Mouse (Mus musculus): Measurements from ENCODE around the gene S100a1. TPM values are rescaled to one million over a fixed set of nuclear protein-coding genes. Genes with fewer than 3 reads are reported as not detected.

The S100a1 gene
- polyA plus RNA-seq, 1 experiment: 240 TPM

DNA sequence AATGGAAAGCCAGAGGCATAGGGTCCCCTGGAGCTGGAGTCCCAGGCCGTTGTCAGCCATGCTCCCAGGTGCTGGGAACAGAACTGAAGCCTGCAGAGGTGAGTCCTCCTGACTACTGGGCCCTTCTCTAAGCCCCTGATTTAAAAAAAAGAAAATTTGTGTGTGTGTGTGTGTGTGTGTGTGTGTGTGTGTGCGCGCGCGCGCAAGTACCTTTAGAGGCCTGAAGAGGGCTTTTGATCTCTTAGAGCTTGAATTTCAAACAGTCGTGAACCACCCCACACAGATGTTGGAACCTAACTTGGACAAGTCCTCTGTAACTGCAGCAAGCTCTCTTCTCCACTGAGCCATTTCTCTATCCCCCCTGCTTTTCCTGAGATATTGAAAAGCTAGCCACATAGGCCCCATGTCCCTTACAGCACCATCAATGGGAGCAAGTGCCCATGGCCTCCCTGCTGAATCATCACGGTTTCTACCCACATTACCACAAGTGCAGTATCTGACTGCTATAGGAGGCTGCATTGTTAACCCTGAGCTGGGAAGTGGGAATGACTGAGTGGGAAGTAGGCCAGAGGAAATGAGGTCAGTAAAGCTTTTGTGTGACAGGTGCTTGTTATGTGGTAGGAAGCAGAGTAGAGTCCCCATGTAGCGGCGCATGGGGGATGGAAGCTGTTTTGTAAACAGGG is 46.4 kb downstream of the S100a1 start:
- TF ChIP-seq CTCF (IDR thresholded peaks at IDR 0.05; ENCODE audit: borderline replicate concordance, insufficient read depth, low read depth, low read length) (no peak), POLR2A (IDR thresholded peaks at IDR 0.05; ENCODE audit: borderline replicate concordance, insufficient read depth, low read length) (no peak)
- WGBS: 92% methylated on average over 10 of the region's 10 CpGs
- Histone ChIP-seq H3K27ac (ENCODE audit: insufficient read depth, low read length) (no peak overlapping the region), H3K4me3 (replicated peaks; ENCODE audit: insufficient read depth, low read depth, low read length) (no peak overlapping the region), H3K4me1 (ENCODE audit: control insufficient read depth, insufficient read depth, low read length) (no peaks in the 10 kb centered on the region), H3K27me3 (ENCODE audit: control insufficient read depth, insufficient read depth, low read length) (peaks cover 3% of the 10 kb centered on the region; the same call in 1 of the 2 replicates)
- no peak for DNase-seq

DNA sequence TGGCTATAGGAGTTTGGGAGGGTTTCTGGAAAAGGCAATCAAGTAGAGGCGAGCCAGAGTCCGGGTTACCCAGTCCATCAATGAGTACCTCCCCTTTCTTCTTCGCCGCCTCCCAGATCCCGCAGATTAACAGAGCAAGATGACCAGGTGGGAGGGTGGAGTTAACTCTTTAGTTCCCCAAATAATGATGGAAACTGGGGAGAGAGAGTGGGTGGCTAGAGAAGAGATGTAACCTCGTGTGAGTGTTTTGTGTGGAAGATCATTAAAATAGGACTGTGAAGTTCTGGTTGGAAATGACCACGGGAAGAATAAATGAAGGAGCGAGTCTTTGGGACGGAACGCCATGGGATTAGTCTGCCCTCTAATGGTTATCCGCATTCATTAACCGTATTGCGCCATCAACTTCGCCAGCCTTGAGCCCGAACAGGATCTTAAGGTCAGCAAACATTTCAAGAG is 47.9 kb downstream of the S100a1 start:
- peak; percentile 74 for TF ChIP-seq CTCF (IDR thresholded peaks at IDR 0.05; ENCODE audit: borderline replicate concordance, insufficient read depth, low read depth, low read length)
- TF ChIP-seq POLR2A (IDR thresholded peaks at IDR 0.05; ENCODE audit: borderline replicate concordance, insufficient read depth, low read length): no peak
- peak; percentile 64 to 67 for DNase-seq
- Histone ChIP-seq H3K4me1 (ENCODE audit: control insufficient read depth, insufficient read depth, low read length) (no peaks in the 10 kb centered on the region), H3K4me3 (replicated peaks; ENCODE audit: insufficient read depth, low read depth, low read length) (peak overlapping the region; percentile 60), H3K27ac (ENCODE audit: insufficient read depth, low read length) (no peak overlapping the region), H3K27me3 (ENCODE audit: control insufficient read depth, insufficient read depth, low read length) (peaks cover 3% of the 10 kb centered on the region; the same call in 1 of the 2 replicates)
- WGBS: under 1% methylated on average over 15 of the region's 15 CpGs

DNA sequence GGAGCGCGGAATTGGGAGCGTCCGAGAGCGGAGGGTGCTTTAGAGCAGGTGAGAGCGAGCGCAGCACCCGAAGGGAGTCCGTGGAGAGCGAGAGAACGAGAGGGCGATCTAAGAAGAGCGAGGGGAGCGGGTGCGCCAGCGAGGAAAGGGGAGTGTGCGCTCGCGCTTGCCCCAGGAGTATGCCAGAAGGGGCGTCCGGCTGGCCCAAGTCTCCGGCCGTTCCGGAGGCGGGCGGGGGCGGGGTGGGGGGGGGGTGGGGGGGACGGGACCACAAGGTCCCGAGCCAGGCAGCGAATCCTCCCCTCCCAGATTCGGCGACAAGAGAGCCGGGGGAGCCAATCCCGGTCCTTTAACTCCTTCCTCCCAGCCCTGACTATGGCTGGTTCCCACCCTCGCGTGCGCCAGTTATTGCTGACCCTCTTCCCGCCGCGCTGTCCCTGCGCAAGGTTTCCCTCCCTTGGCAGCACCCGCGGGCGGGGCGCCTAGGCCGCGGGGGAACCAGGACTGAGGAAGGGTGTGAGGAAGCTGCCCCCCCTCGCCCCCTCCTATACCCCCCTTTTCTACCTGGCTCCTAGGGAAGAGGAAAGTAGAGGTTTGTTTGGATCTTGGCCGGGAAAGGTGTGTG is 48.4 kb downstream of the S100a1 start, which contains the start of gene Npr1:
Gene Npr1 (minus strand): TSS at position 181 of the 625 bp plus-strand sequence.
- Histone ChIP-seq H3K4me1 (ENCODE audit: control insufficient read depth, insufficient read depth, low read length) (no peaks in the 10 kb centered on the region), H3K27ac (ENCODE audit: insufficient read depth, low read length) (no peak within 1 kb of the TSS), H3K4me3 (replicated peaks; ENCODE audit: insufficient read depth, low read depth, low read length) (peak within 1 kb of the TSS; percentile 60), H3K27me3 (ENCODE audit: control insufficient read depth, insufficient read depth, low read length) (peaks cover 3% of the 10 kb centered on the region; the same call in 1 of the 2 replicates)
- under 1% methylated on average over 33 of the region's 49 CpGs for WGBS
- DNase-seq: peak in 1 of 2 experiments; percentile 18
- TF ChIP-seq POLR2A (IDR thresholded peaks at IDR 0.05; ENCODE audit: borderline replicate concordance, insufficient read depth, low read length) (no peak), CTCF (IDR thresholded peaks at IDR 0.05; ENCODE audit: borderline replicate concordance, insufficient read depth, low read depth, low read length) (no peak)

DNA sequence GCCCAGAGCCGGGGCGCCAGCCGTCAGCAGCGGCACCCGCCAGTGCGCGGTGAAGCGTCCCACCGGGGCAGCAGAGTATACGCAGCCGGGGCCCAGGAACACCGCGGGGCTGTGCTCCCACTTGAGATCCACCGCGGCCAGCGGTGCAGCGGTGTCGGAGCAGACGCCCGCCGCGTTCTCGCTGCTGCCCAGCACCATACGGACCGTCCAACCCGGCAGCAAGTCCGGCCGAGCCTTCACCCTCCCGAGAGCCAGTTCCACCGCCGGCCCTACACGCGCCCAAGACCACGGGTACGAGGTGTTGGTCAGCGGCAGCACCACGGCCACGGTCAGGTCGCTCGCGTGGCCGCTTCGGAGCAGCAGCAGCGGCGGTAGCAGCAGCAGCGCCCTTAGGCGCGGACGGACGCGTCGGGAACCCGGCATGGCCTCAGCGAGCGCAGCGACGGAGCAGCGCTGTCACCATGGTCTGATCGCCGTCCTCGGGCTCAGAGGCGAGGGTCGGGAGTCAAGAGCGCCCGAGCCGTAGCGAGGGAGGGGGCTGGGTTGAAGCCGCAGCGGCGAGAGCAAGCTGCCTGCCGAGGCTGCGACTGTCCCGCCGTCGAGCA is 49.0 kb downstream of the S100a1 start:
- no peak overlapping the region for H3K27ac ChIP-seq (ENCODE audit: insufficient read depth, low read length)
- peak in 1 of 2 experiments; percentile 30 for DNase-seq
- TF ChIP-seq POLR2A (IDR thresholded peaks at IDR 0.05; ENCODE audit: borderline replicate concordance, insufficient read depth, low read length) (no peak), CTCF (IDR thresholded peaks at IDR 0.05; ENCODE audit: borderline replicate concordance, insufficient read depth, low read depth, low read length) (no peak)
- peaks cover 3% of the 10 kb centered on the region; the same call in 1 of the 2 replicates for H3K27me3 ChIP-seq (ENCODE audit: control insufficient read depth, insufficient read depth, low read length)
- peak overlapping the region; percentile 41 for H3K4me3 ChIP-seq (replicated peaks; ENCODE audit: insufficient read depth, low read depth, low read length)
- WGBS: 1% methylated on average over 75 of the region's 75 CpGs
- H3K4me1 ChIP-seq (ENCODE audit: control insufficient read depth, insufficient read depth, low read length): no peaks in the 10 kb centered on the region

DNA sequence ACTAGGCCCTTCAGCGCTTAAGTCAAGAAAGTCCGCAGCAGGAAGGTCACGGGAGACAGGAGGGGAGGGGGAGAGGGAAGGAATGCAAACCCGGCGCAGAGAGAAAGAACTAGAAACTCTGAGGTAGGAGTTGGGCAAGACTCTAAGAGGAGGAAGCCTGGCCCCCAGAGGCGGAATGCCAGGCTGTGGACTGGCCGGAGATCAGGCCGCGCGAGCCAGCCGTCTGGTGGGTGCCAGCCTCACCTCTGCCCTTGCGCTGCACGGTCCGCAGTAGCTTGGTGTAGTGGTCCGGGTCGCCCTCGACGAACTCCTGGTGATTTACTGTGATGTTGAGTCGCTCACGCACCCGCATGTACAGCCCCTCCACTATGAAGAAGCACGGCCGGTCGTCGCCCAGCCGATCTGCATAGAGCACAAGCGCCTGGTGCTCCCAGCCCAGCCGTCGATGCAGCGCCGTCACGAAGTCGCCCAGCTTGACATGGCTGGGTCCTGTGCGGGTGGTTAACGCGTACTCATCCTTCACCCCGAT is 49.6 kb downstream of the S100a1 start:
- no peak for TF ChIP-seq POLR2A (IDR thresholded peaks at IDR 0.05; ENCODE audit: borderline replicate concordance, insufficient read depth, low read length)
- TF ChIP-seq CTCF (IDR thresholded peaks at IDR 0.05; ENCODE audit: borderline replicate concordance, insufficient read depth, low read depth, low read length): no peak
- Histone ChIP-seq H3K4me3 (replicated peaks; ENCODE audit: insufficient read depth, low read depth, low read length) (no peak overlapping the region), H3K27me3 (ENCODE audit: control insufficient read depth, insufficient read depth, low read length) (peaks cover 3% of the 10 kb centered on the region; the same call in 1 of the 2 replicates), H3K4me1 (ENCODE audit: control insufficient read depth, insufficient read depth, low read length) (no peaks in the 10 kb centered on the region), H3K27ac (ENCODE audit: insufficient read depth, low read length) (no peak overlapping the region)
- no peak for DNase-seq
- WGBS: 20% methylated on average over 37 of the region's 37 CpGs

DNA sequence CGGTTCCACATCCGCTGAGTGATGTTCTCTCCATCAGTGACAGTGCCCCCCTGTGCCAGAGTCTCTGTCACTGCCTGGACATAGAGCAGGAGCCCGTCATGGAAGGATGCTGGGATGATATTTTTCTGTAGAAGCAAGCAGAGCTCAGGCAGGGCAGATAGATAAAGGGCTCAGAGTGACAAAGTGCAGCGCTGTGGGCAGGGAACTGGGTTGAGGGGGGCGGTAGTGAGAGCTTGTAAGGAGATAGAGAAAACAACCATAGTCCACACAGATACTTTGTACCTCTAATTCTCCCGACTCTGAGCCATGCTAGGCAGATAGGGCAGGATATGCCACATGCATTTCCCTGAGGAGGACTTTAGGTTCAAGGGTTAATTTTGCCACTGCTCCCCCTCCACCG is 51.6 kb downstream of the S100a1 start:
- WGBS: 41% methylated on average over 7 of the region's 7 CpGs
- Histone ChIP-seq H3K27ac (ENCODE audit: insufficient read depth, low read length) (no peak overlapping the region), H3K27me3 (ENCODE audit: control insufficient read depth, insufficient read depth, low read length) (peaks cover 3% of the 10 kb centered on the region; the same call in 1 of the 2 replicates), H3K4me3 (replicated peaks; ENCODE audit: insufficient read depth, low read depth, low read length) (no peak overlapping the region), H3K4me1 (ENCODE audit: control insufficient read depth, insufficient read depth, low read length) (no peaks in the 10 kb centered on the region)
- DNase-seq: no peak
- TF ChIP-seq CTCF (IDR thresholded peaks at IDR 0.05; ENCODE audit: borderline replicate concordance, insufficient read depth, low read depth, low read length): no peak
- TF ChIP-seq POLR2A (IDR thresholded peaks at IDR 0.05; ENCODE audit: borderline replicate concordance, insufficient read depth, low read length): no peak

DNA sequence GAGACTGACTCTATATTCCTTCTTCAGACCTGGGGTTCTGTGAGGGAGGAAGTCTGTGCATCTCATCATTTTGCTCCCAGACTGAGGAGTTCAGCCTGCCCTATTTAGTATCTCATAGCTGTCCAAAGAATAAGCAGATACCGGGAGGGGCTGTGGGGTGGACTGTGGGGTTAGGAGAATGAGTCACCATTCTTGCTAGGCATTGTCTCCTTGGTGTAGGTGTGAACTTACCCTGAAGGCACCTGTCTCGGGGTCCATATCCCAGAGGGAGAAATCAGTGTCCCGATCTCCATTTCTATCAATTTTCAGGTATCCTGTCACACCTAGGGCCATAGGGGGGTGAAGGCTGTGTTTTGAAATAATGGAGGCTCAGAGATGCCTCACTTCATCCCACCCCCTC is 52.3 kb downstream of the S100a1 start:
- H3K4me3 ChIP-seq (replicated peaks; ENCODE audit: insufficient read depth, low read depth, low read length): no peak overlapping the region
- H3K27me3 ChIP-seq (ENCODE audit: control insufficient read depth, insufficient read depth, low read length): peaks cover 3% of the 10 kb centered on the region; the same call in 1 of the 2 replicates
- DNase-seq: no peak
- TF ChIP-seq POLR2A (IDR thresholded peaks at IDR 0.05; ENCODE audit: borderline replicate concordance, insufficient read depth, low read length) (no peak), CTCF (IDR thresholded peaks at IDR 0.05; ENCODE audit: borderline replicate concordance, insufficient read depth, low read depth, low read length) (no peak)
- 95% methylated on average over 3 of the region's 3 CpGs for WGBS
- no peak overlapping the region for H3K27ac ChIP-seq (ENCODE audit: insufficient read depth, low read length)
- H3K4me1 ChIP-seq (ENCODE audit: control insufficient read depth, insufficient read depth, low read length): no peaks in the 10 kb centered on the region

Other genes with a start within 250 kb of the S100a1 start
- 65.4 and 77.0 TPM in 2 replicates for gene Dennd4b, start 249.2 kb downstream of the S100a1 start, polyA plus RNA-seq (2012; rRNA removed)
- 33.3 and 40.7 TPM in 2 replicates for gene Gatad2b, start 221.2 kb downstream of the S100a1 start, polyA plus RNA-seq (2012; rRNA removed)
- 6.1 and 7.1 TPM in 2 replicates for gene Slc27a3, start 124.5 kb downstream of the S100a1 start, polyA plus RNA-seq (2012; rRNA removed)
- 48.5 and 51.4 TPM in 2 replicates for gene Ints3, start 80.8 kb downstream of the S100a1 start, polyA plus RNA-seq (2012; rRNA removed)
- gene Npr1, start 48.5 kb downstream of the S100a1 start, polyA plus RNA-seq (2012; rRNA removed): 16.1 TPM in 2 replicates
- 98.7 and 107 TPM in 2 replicates for gene Ilf2, start 38.3 kb downstream of the S100a1 start, polyA plus RNA-seq (2012; rRNA removed)
- gene Snapin, start 23.4 kb downstream of the S100a1 start, polyA plus RNA-seq (2012; rRNA removed): 77.6 and 82.4 TPM in 2 replicates
- gene Chtop, start 4.9 kb downstream of the S100a1 start, polyA plus RNA-seq (2012; rRNA removed): 148 and 151 TPM in 2 replicates
- gene S100a13, start within 50 bp of the S100a1 start, polyA plus RNA-seq (2012; rRNA removed): 57.9 and 66.1 TPM in 2 replicates
- not detected in 2 replicates for gene S100a14, start 12.5 kb upstream of the S100a1 start, polyA plus RNA-seq (2012; rRNA removed)
- gene S100a16, start 22.9 kb upstream of the S100a1 start, polyA plus RNA-seq (2012; rRNA removed): 137 and 149 TPM in 2 replicates
- gene S100a3, start 46.2 kb upstream of the S100a1 start, polyA plus RNA-seq (2012; rRNA removed): 0.86 and 1.3 TPM in 2 replicates
- not detected in 2 replicates for gene S100a2, start 75.9 kb upstream of the S100a1 start, polyA plus RNA-seq (2012; rRNA removed)
- gene Gm42674, start 87.5 kb upstream of the S100a1 start, polyA plus RNA-seq (2012; rRNA removed): not detected in 2 replicates
- 2.7 and 4.1 TPM in 2 replicates for gene S100a4, start 89.4 kb upstream of the S100a1 start, polyA plus RNA-seq (2012; rRNA removed)
- gene S100a5, start 94.1 kb upstream of the S100a1 start, polyA plus RNA-seq (2012; rRNA removed): not detected in 2 replicates
- 32.0 and 36.0 TPM in 2 replicates for gene S100a6, start 98.5 kb upstream of the S100a1 start, polyA plus RNA-seq (2012; rRNA removed)
- gene S100a7a, start 139.6 kb upstream of the S100a1 start, polyA plus RNA-seq (2012; rRNA removed): 0.31 and 0.38 TPM in 2 replicates
- 4.4 and 8.4 TPM in 2 replicates for gene S100a8, start 154.6 kb upstream of the S100a1 start, polyA plus RNA-seq (2012; rRNA removed)
- 5.3 and 18.0 TPM in 2 replicates for gene S100a9, start 181.3 kb upstream of the S100a1 start, polyA plus RNA-seq (2012; rRNA removed)
- gene Pglyrp4, start 212.5 kb upstream of the S100a1 start, polyA plus RNA-seq (2012; rRNA removed): not detected in 2 replicates